Mouse (Mus musculus): ENCODE data around the gene Kiz. TPM values are rescaled to one million over a fixed set of nuclear protein-coding genes. Genes with fewer than 3 reads are reported as not detected.

Kiz gene
- total RNA-seq (2021) = 100 to 1,000 TPM; 102 to 117 TPM
- long read RNA-seq, experiment 1, transcript Kiz-201 (14 exons, 2,183 nt) = major isoform, 110 of 136 reads
- long read RNA-seq, experiment 1, partial matches to known transcripts = 5 of 136 reads
- long read RNA-seq, experiment 1, other reads (novel, unspliced or antisense) = 21 of 136 reads
- long read RNA-seq, experiment 2, transcript Kiz-201 (14 exons, 2,183 nt) = major isoform, 42 of 55 reads
- long read RNA-seq, experiment 2, partial matches to known transcripts = 4 of 55 reads
- long read RNA-seq, experiment 2, other reads (novel, unspliced or antisense) = 9 of 55 reads

DNA sequence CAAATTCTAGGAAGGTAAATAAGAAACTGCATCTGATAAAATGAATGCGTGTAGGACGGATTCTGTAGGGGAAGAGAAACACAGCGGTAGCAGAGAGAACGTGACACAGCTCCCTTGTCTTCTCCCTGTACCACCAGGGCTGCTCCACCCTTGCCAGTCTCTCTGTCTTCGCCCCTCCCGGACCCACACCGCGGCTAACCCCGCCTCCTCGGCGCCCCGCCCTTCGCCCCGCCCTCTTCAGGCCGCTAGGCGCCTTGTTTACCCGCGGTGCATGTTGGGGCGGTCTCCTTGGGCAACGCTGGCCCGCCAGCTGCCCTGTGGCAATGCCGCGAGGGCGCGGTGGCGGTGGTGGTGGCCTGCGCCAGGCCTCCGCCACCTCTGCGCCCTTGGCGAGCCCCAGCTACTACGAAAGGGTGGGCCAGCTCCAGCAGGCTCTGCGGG, at the start of gene Kiz:
TSS of gene Kiz (plus strand) at position 266 of the 441 bp plus-strand sequence.
- DNase-seq = peak; percentile 96 to 97

DNA sequence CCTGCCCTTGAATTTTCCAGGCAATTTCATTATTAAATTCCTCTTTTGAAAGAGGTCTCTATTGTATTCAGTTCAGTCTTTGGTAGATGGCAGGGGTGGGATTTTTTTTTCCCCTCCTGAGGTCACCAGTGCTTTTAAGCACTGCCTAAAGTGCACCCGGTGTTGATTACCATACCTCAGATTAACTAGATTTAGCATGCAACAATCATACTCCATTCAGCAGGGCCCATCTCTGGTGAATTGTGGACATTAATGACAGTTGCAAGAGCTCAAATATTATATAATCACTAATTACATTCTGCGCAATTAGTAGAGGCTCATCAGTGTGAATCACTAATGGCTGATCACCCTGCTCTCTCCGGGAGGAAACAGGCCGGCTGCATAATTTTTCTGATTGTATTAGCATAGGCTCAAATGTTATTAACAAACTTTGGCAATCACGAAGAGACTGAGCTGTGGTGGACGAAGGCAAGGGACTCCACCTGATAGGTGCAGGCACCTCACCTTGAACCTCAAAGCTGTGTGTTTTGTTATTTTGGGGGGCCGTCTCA, 45.9 kb upstream of the Kiz start:
- no peak for DNase-seq

DNA sequence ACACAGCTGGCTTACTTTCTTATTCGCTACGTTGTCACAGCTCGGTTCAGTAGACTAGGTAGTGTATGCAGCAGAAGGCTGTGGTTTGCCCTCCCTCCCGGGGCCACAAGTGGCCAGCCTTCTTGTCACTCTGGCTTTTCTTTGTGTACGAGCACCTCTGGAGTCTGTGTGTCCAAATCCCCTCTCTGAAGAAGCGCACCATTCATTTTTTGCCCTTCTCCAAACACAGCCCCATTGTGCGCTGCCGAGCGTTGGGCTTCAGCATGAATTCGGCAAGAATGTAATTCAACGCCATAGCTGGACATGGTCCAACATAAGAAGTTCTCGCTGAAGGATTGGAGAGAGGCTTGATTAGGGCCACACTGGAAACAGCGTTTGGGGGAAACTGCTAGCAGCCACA, 45.0 kb upstream of the Kiz start:
- no peak for DNase-seq

- DNase-seq = no peak
These were observed 40.7 kb upstream of the Kiz start for GRCm38 (mm10) chr2:146814978-146815377.

DNA sequence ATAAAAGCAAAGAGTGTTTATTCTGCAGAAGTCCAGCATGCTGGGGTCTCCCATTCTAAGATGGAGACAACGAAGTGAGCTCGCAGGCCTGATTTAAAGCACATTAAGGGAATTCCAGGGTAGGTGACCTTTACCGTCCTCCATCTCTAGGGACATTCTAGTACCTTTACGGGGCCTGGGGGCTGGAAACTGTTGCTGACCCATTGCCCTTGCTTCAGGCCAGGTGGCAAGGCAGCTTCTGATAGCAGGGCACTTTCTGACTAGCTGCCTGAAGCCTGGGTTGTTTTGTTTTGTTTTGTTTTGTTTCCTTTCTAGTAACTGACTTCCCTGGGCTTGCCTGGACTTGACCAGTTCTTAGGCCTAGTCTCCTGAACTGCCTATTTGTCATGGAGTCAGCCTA, 36.6 kb upstream of the Kiz start:
- no peak for DNase-seq

- DNase-seq = no peak
These were observed 32.1 kb upstream of the Kiz start for GRCm38 (mm10) chr2:146823483-146823951.

DNA sequence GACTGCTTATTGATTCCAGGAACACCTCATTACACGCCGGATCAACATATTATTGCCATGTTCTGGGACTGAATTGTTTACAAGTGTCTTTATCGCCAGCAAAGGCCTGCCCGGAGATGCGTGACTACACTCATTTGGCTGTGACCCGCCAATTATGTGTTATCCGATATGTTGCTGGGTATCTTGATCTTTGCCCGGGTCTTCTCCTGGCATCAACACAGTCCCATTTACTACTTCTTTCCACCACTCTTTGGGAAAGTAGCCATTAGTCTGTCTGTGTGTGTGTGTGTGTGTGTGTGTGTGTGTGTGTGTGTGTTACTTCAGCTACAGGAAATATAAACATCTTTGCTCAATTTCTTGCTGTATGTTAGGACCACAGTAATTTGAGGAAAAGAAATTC, 31.6 kb upstream of the Kiz start:
- no peak for DNase-seq

- no peak for DNase-seq
These were observed 27.7 kb upstream of the Kiz start for GRCm38 (mm10) chr2:146828006-146828405.

- DNase-seq = peak in 1 of 2 experiments; percentile 2
These were observed 22.2 kb upstream of the Kiz start for GRCm38 (mm10) chr2:146833222-146834063.

DNA sequence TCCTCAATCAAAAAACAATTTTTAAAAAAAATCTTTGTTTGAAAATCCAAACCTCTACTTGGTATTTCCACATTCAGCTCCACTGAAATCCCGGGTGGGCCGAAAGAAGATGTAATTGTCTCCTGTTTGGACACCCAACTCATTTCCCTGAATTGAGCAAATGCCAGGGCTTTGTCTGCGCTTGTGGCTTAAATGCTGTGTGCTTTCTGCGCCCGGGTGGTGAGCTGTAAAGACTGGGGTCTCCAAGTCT, 21.7 kb upstream of the Kiz start:
- peak in 1 of 2 experiments; percentile 23 for DNase-seq

- DNase-seq = peak; percentile 22 to 48
These were observed 21.1 kb upstream of the Kiz start for GRCm38 (mm10) chr2:146834314-146835201.

DNA sequence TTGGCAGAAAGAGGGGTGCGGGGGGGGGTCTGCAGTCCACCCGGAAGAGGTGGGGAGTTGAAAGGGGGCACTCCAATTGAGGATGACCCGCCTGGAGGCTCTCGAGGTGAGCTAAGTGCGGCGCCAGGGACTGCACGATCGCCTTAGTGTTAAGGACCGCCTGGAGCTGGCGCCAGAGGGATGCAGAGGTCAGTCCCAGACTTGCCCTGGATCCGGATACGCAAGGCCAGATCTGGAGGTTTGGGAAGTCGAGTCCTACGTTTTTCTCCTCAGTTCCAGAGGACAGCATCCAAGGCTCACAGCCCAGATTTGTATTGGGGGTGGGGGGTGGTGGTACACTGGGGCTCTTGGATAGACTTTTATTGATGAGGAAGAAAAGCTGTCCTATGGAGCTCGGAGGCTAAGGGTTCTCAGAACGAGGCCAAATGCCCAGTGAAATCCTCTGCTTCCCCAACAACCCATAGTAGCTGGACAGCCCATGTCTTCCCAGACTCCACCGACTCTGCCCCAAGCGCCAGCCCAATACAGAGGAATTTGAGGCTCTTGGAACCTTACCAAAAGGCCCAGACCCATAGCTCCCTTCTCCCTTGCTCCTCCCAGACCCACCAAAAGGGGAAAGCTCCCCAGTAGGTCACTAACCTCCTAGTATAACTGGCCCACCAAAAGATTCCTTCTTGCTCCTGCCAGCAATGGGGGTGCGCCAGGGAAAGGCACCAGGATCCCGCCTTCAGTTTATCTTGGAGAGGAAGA, 20.2 kb upstream of the Kiz start:
- DNase-seq = peak in 1 of 2 experiments; percentile 8

DNA sequence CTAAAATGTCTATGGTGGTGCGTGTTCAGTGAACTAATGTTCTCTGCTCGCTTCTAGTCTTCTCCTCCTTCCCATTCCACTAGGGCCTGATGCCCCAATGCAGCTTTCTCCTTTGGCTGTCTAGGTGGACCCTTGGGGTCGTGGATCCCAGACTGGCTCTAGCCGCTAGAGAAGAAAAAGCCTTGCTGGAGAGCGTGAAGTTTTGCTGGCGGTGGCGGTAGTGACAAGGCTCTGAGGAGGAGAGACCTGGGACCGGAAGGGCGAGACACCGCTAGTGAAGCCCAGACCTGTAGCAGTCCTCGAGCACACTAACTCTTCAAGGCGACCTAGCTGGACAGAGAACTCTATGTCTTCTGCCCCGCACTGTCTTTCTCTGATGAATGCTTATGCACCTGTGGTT, 19.4 kb upstream of the Kiz start:
- DNase-seq = peak in 1 of 2 experiments; percentile 16

DNA sequence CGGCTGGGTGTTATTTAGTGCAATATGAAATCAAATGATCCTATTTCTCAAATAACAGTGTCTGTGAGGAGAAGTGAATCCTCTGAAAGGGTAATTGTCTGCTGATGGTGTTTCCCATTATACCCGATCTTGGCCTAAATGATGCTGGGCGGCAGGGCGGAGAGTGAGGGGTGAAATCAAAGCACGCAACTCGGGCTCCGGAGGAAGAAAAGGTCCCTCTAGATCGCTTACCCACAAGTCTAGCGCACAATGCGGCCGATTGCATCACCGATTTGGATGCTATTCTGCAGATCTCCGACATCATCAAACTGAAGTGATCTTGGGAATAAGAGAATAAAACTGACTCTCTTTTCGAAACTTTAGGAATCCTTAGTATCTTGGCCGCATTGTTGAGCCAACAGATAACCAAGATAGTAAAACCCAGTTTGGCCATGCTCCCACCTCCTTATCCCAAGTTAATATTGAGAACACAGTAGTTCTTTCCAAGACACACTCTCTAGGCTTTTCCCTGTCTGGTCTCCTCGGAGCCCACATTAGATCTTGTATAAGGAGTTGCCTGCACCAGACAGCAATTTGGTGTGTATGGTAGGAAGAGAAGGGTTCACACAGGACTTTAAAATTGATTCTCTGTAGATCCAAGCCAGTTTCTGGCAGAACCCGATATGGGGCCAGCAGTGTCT, 18.7 kb upstream of the Kiz start:
- DNase-seq = peak in 1 of 2 experiments; percentile 18

- DNase-seq = no peak
These were observed 18.0 kb upstream of the Kiz start for GRCm38 (mm10) chr2:146837653-146838052.

- DNase-seq = no peak
These were observed 16.9 kb upstream of the Kiz start for GRCm38 (mm10) chr2:146838596-146839302.

- DNase-seq = no peak
These were observed 16.2 kb upstream of the Kiz start for GRCm38 (mm10) chr2:146839303-146840030.

DNA sequence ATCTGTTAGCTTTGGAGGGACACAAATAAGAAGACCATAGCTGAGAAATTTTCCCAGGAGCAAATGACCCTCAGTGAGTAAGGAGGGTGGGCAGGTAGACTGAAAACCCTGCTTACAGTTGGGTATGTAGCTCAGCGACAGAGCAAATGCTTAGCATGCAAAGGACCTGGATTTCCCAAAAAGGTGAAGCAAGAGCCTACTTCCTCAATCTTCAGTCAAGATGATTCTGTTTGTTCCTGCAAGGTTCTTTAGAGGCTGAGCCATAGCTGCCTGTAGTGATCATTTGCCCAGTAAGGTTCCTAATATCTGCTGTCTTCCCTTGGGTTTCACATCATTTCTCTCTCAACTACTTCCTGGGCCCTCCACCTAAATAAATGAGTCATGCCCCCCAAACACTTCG, 7.8 kb upstream of the Kiz start:
- DNase-seq = no peak

DNA sequence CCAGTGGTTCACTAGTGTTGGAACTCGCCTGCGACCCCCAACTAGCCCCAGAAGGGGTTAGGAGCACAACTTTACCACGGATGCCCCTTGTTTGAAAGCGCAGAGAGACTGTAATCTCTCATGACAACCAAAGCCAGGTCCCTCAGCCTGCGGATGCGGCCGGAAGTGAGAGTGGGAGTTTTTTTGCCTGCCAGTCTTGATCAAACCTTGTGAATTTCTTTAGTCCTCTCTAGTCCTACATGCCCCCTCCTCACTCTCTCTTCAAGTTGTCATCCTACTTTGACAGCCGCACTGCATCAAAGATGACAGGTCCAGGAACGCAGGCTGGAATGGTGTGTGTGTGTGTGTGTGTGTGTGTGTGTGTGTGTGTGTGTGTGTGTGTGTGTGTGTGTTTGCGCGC, 456 bp downstream of the Kiz start:
- no peak for DNase-seq

- DNase-seq = no peak
These were observed 1.2 kb downstream of the Kiz start for GRCm38 (mm10) chr2:146856853-146857252.

All from heart, adult 18-20 months (tissue).